Mouse (Mus musculus) limb, embryonic 12.5 days (tissue): ENCODE measurements around the gene Prkar1a. TPM values are rescaled to one million over a fixed set of nuclear protein-coding genes. Genes with fewer than 3 reads are reported as not detected.

Source experiments
- ATAC-seq: fragments of 200-750 bp; cut with Nextera tagmentation; 2 replicates; pipeline ENCODE4 v1.8.0; 2017; ENCODE audit warnings: low read depth, moderate TSS enrichment; ENCODE audit not compliant: insufficient number of reproducible peaks, insufficient read depth, low FRiP score, low TSS enrichment
- H3K27ac ChIP-seq: fragments of 300-500 bp; sonication (generic); 2 replicates; pipeline ENCODE4 v1.5.1; 2016; ENCODE audit warnings: mild to moderate bottlenecking, moderate library complexity
- H3K27me3 ChIP-seq: fragments of 300-500 bp; sonication (generic); 2 replicates; pipeline ENCODE4 v1.6.1; 2016; ENCODE audit warnings: mild to moderate bottlenecking, moderate library complexity
- H3K36me3 ChIP-seq: fragments of 300-500 bp; sonication (generic); 2 replicates; pipeline ENCODE4 v1.6.1; 2016; ENCODE audit warnings: mild to moderate bottlenecking, moderate library complexity
- H3K4me1 ChIP-seq: fragments of 300-500 bp; sonication (generic); replicated peaks from 2 replicates; pipeline ENCODE4 v1.6.1; 2016
- H3K4me2 ChIP-seq: fragments of 300-500 bp; sonication (generic); 2 replicates; pipeline ENCODE4 v1.6.1; 2016; ENCODE audit warnings: mild to moderate bottlenecking, moderate library complexity
- H3K4me3 ChIP-seq: fragments of 300-500 bp; sonication (generic); replicated peaks from 2 replicates; pipeline ENCODE4 v1.5.1; 2016; ENCODE audit warnings: mild to moderate bottlenecking
- H3K9ac ChIP-seq: fragments of 300-500 bp; sonication (generic); replicated peaks from 2 replicates; pipeline ENCODE4 v1.6.1; 2016; ENCODE audit warnings: mild to moderate bottlenecking, moderate library complexity
- H3K9me3 ChIP-seq: fragments of 300-500 bp; sonication (generic); 2 replicates; pipeline ENCODE4 v1.6.1; 2016; ENCODE audit warnings: mild to moderate bottlenecking, moderate library complexity
- WGBS: fragments of 180-500 bp; shearing (Covaris S2); methylation state at CpG from one replicate; pipeline ENCODE4 v1.1.7; 2016; 5-methylcytosine and 5-hydroxymethylcytosine counted together
- polyA plus RNA-seq: library from polyadenylated mRNA; unstranded; fragments of >200 nt; fragmentation: Nextera tagmentation; extraction: Ambion mirVana; gene quantifications from 2 replicates; pipeline ENCODE4 v1.2.1, GENCODE M21; 2016

Prkar1a gene
- polyA plus RNA-seq, 1 experiment from 2014 or later, result 359 TPM

DNA sequence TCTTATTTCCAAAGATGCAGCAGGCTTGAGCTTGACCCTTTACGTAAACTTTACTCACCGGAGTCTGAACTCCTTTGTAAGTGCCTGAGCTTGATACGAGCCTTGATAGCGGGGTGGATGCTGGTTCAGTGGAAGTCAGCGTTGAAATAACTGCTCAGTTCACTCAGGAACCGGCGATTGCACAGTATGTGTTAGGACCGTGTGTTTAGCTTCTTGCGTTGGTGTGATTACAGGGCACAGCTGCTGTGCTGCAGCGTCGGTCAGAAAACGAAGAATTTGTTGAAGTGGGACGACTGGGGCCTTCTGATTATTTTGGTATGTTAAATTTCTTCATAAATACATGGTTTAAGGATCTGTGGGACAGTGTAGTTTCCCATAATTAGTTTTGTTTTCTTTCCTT lies 17.2 kb downstream of the Prkar1a start:
- H3K9me3 ChIP-seq, result no peaks in the 10 kb centered on the region
- H3K27me3 ChIP-seq, result no peaks in the 10 kb centered on the region
- no peak overlapping the region for H3K4me3 ChIP-seq
- 0 out of 2 replicates have a peak, but pooled peaks cover 3% of the 10 kb centered on the region for H3K4me1 ChIP-seq
- peaks cover 87% of the 10 kb centered on the region for H3K36me3 ChIP-seq
- no peak overlapping the region for H3K4me2 ChIP-seq
- WGBS, result 94% methylated on average over 13 of the region's 13 CpGs
- no peak overlapping the region for H3K27ac ChIP-seq
- no peak for ATAC-seq
- H3K9ac ChIP-seq, result no peak overlapping the region

- 92% methylated on average over 19 of the region's 19 CpGs for WGBS
- H3K9ac ChIP-seq, result no peak overlapping the region
- H3K27me3 ChIP-seq, result no peaks in the 10 kb centered on the region
- H3K4me3 ChIP-seq, result no peak overlapping the region
- no peak overlapping the region for H3K27ac ChIP-seq
- 0 out of 2 replicates have a peak, but pooled peaks cover 3% of the 10 kb centered on the region for H3K4me1 ChIP-seq
- H3K4me2 ChIP-seq, result no peak overlapping the region
- H3K36me3 ChIP-seq, result peaks cover 79% of the 10 kb centered on the region
- no peak for ATAC-seq
- no peaks in the 10 kb centered on the region for H3K9me3 ChIP-seq
These were observed 18.2 kb downstream of the Prkar1a start for GRCm38 (mm10) chr11:109667371-109667770.

GRCm38 (mm10) chr11:109668115-109668725 lies 19.0 kb downstream of the Prkar1a start:
- Histone ChIP-seq H3K9ac (no peak overlapping the region), H3K4me1 (0 out of 2 replicates have a peak, but pooled peaks cover 3% of the 10 kb centered on the region), H3K9me3 (no peaks in the 10 kb centered on the region), H3K4me2 (no peak overlapping the region), H3K36me3 (peaks cover 71% of the 10 kb centered on the region), H3K27ac (no peak overlapping the region), H3K27me3 (no peaks in the 10 kb centered on the region), H3K4me3 (no peak overlapping the region)
- no peak for ATAC-seq
- WGBS, result 88% methylated on average over 8 of the region's 8 CpGs

- Histone ChIP-seq H3K36me3 (peaks cover 61% of the 10 kb centered on the region), H3K27me3 (no peaks in the 10 kb centered on the region), H3K4me1 (0 out of 2 replicates have a peak, but pooled peaks cover 3% of the 10 kb centered on the region), H3K27ac (no peak overlapping the region), H3K4me3 (no peak overlapping the region), H3K4me2 (no peak overlapping the region), H3K9me3 (no peaks in the 10 kb centered on the region), H3K9ac (no peak overlapping the region)
- WGBS, result 95% methylated on average over 8 of the region's 8 CpGs
- ATAC-seq, result no peak
These were observed 20.0 kb downstream of the Prkar1a start for GRCm38 (mm10) chr11:109669149-109669708.

GRCm38 (mm10) chr11:109670026-109670916 lies 21.1 kb downstream of the Prkar1a start:
- Histone ChIP-seq H3K27me3 (no peaks in the 10 kb centered on the region), H3K36me3 (peaks cover 51% of the 10 kb centered on the region), H3K9me3 (no peaks in the 10 kb centered on the region), H3K9ac (no peak overlapping the region), H3K4me3 (no peak overlapping the region), H3K4me2 (no peak overlapping the region), H3K27ac (no peak overlapping the region), H3K4me1 (0 out of 2 replicates have a peak, but pooled peaks cover 3% of the 10 kb centered on the region)
- ATAC-seq, result no peak
- 65% methylated on average over 14 of the region's 14 CpGs for WGBS

- no peak overlapping the region for H3K4me3 ChIP-seq
- H3K36me3 ChIP-seq, result peaks cover 40% of the 10 kb centered on the region
- no peaks in the 10 kb centered on the region for H3K9me3 ChIP-seq
- 0 out of 2 replicates have a peak, but pooled peaks cover 3% of the 10 kb centered on the region for H3K4me1 ChIP-seq
- H3K27me3 ChIP-seq, result no peaks in the 10 kb centered on the region
- WGBS, result 77% methylated on average over 6 of the region's 6 CpGs
- H3K9ac ChIP-seq, result no peak overlapping the region
- H3K4me2 ChIP-seq, result no peak overlapping the region
- ATAC-seq, result no peak
- H3K27ac ChIP-seq, result no peak overlapping the region
These were observed 22.2 kb downstream of the Prkar1a start for GRCm38 (mm10) chr11:109671136-109672020.

DNA sequence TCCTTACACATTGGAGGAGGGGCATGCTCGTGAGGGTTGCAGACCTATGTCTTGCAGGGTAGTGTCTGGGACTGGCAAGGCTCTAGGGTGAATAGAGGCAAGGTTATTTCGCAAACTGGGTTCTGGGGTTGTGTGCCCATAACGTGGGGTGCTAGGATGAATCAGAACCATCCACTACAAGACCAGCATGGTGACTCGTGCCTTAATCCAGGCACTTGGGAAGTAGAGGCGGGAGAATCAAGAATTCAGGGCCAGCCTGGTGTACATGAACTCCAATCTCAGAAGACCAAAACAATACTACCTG lies 22.8 kb downstream of the Prkar1a start:
- H3K4me2 ChIP-seq, result no peak overlapping the region
- H3K9me3 ChIP-seq, result no peaks in the 10 kb centered on the region
- no peak overlapping the region for H3K4me3 ChIP-seq
- peaks cover 34% of the 10 kb centered on the region for H3K36me3 ChIP-seq
- H3K27me3 ChIP-seq, result no peaks in the 10 kb centered on the region
- 86% methylated on average over 5 of the region's 5 CpGs for WGBS
- ATAC-seq, result no peak
- H3K4me1 ChIP-seq, result 0 out of 2 replicates have a peak, but pooled peaks cover 3% of the 10 kb centered on the region
- H3K27ac ChIP-seq, result no peak overlapping the region
- no peak overlapping the region for H3K9ac ChIP-seq

- WGBS, result 83% methylated on average over 8 of the region's 8 CpGs
- Histone ChIP-seq H3K27me3 (no peaks in the 10 kb centered on the region), H3K9me3 (no peaks in the 10 kb centered on the region), H3K4me2 (no peak overlapping the region), H3K4me3 (no peak overlapping the region), H3K4me1 (0 out of 2 replicates have a peak, but pooled peaks cover 3% of the 10 kb centered on the region), H3K27ac (no peak overlapping the region), H3K36me3 (peaks cover 29% of the 10 kb centered on the region), H3K9ac (no peak overlapping the region)
- ATAC-seq, result no peak
These were observed 23.2 kb downstream of the Prkar1a start for GRCm38 (mm10) chr11:109672396-109672795.

- Histone ChIP-seq H3K9me3 (no peaks in the 10 kb centered on the region), H3K27ac (no peak overlapping the region), H3K4me2 (no peak overlapping the region), H3K9ac (no peak overlapping the region), H3K36me3 (peaks cover 22% of the 10 kb centered on the region), H3K4me1 (0 out of 2 replicates have a peak, but pooled peaks cover 3% of the 10 kb centered on the region), H3K27me3 (no peaks in the 10 kb centered on the region), H3K4me3 (no peak overlapping the region)
- WGBS, result 67% methylated on average over 21 of the region's 21 CpGs
- no peak for ATAC-seq
These were observed 23.9 kb downstream of the Prkar1a start for GRCm38 (mm10) chr11:109672881-109673739.

- Histone ChIP-seq H3K36me3 (peaks cover 16% of the 10 kb centered on the region), H3K9ac (no peak overlapping the region), H3K4me3 (no peak overlapping the region), H3K27ac (no peak overlapping the region), H3K4me2 (no peak overlapping the region), H3K9me3 (no peaks in the 10 kb centered on the region), H3K4me1 (0 out of 2 replicates have a peak, but pooled peaks cover 3% of the 10 kb centered on the region), H3K27me3 (no peaks in the 10 kb centered on the region)
- no peak for ATAC-seq
- 90% methylated on average over 7 of the region's 7 CpGs for WGBS
These were observed 24.5 kb downstream of the Prkar1a start for GRCm38 (mm10) chr11:109673741-109674140.
